Mouse (Mus musculus) embryonic facial prominence, embryonic 13.5 days (tissue): Measurements from ENCODE around the gene Fgd3. TPM values are rescaled to one million over a fixed set of nuclear protein-coding genes. Genes with fewer than 3 reads are reported as not detected.

ENCODE experiments used
- ATAC-seq: fragments of 200-750 bp; cut with Nextera tagmentation; 2 replicates; pipeline ENCODE4 v1.8.0; 2017; ENCODE audit warnings: low read depth; ENCODE audit not compliant: insufficient number of reproducible peaks, insufficient read depth, low FRiP score, low TSS enrichment
- H3K27ac ChIP-seq: fragments of 300-500 bp; sonication (generic); 2 replicates; pipeline ENCODE4 v1.5.1; 2015; ENCODE audit warnings: moderate library complexity, mild to moderate bottlenecking, inconsistent platforms
- H3K27me3 ChIP-seq: fragments of 300-500 bp; sonication (generic); 2 replicates; pipeline ENCODE4 v1.6.1; 2015; ENCODE audit warnings: mild to moderate bottlenecking, inconsistent platforms
- H3K36me3 ChIP-seq: fragments of 300-500 bp; sonication (generic); 2 replicates; pipeline ENCODE4 v1.6.1; 2015; ENCODE audit warnings: mild to moderate bottlenecking, inconsistent platforms
- H3K4me1 ChIP-seq: fragments of 300-500 bp; sonication (generic); 2 replicates; pipeline ENCODE4 v1.6.1; 2015; ENCODE audit warnings: inconsistent platforms
- H3K4me2 ChIP-seq: fragments of 300-500 bp; sonication (generic); 2 replicates; pipeline ENCODE4 v1.6.1; 2015; ENCODE audit warnings: moderate library complexity, mild to moderate bottlenecking, inconsistent platforms
- H3K4me3 ChIP-seq: fragments of 300-500 bp; sonication (generic); 2 replicates; pipeline ENCODE4 v1.5.1; 2015; ENCODE audit warnings: mild to moderate bottlenecking, inconsistent platforms
- H3K9ac ChIP-seq: fragments of 300-500 bp; sonication (generic); 2 replicates; pipeline ENCODE4 v1.6.1; 2015; ENCODE audit warnings: mild to moderate bottlenecking, inconsistent platforms
- H3K9me3 ChIP-seq: fragments of 300-500 bp; sonication (generic); 2 replicates; pipeline ENCODE4 v1.6.1; 2016; ENCODE audit warnings: inconsistent platforms
- WGBS: fragments of 180-500 bp; shearing (Covaris S2); methylation state at CpG from one replicate; pipeline ENCODE4 v1.1.7; 2015; ENCODE audit warnings: mixed read lengths; 5-methylcytosine and 5-hydroxymethylcytosine counted together
- polyA plus RNA-seq: library from polyadenylated mRNA; unstranded; fragments of >200 nt; fragmentation: Nextera tagmentation; extraction: Ambion mirVana; gene quantifications from 2 replicates; pipeline ENCODE4 v1.2.1, GENCODE M21; 2015

Gene Fgd3
- polyA plus RNA-seq, 1 experiment from 2014 or later, result 1.00 TPM

- Histone ChIP-seq H3K4me2 (no peak overlapping the region), H3K36me3 (no peaks in the 10 kb centered on the region), H3K27me3 (peaks cover 39% of the 10 kb centered on the region), H3K4me3 (no peak overlapping the region), H3K9ac (no peak overlapping the region), H3K9me3 (no peaks in the 10 kb centered on the region), H3K4me1 (peaks cover 19% of the 10 kb centered on the region; the same call in 1 of the 2 replicates), H3K27ac (no peak overlapping the region)
- 68% methylated on average over 2 of the region's 2 CpGs for WGBS
- ATAC-seq, result no peak
Observed at GRCm38 (mm10) chr13:49246626-49247025, 73.5 kb downstream of the Fgd3 start.

- Histone ChIP-seq H3K27me3 (peaks cover 39% of the 10 kb centered on the region), H3K27ac (no peak overlapping the region), H3K36me3 (no peaks in the 10 kb centered on the region), H3K4me1 (peaks cover 19% of the 10 kb centered on the region; the same call in 1 of the 2 replicates), H3K9me3 (no peaks in the 10 kb centered on the region), H3K9ac (no peak overlapping the region), H3K4me2 (no peak overlapping the region), H3K4me3 (no peak overlapping the region)
- 63% methylated on average over 3 of the region's 3 CpGs for WGBS
- no peak for ATAC-seq
Observed at GRCm38 (mm10) chr13:49246011-49246410, 74.1 kb downstream of the Fgd3 start.

GRCm38 (mm10) chr13:49245251-49245650, 74.9 kb downstream of the Fgd3 start:
- ATAC-seq, result no peak
- Histone ChIP-seq H3K9me3 (no peaks in the 10 kb centered on the region), H3K4me1 (peaks cover 19% of the 10 kb centered on the region; the same call in 1 of the 2 replicates), H3K27me3 (peaks cover 39% of the 10 kb centered on the region), H3K9ac (no peak overlapping the region), H3K4me3 (no peak overlapping the region), H3K36me3 (no peaks in the 10 kb centered on the region), H3K27ac (no peak overlapping the region), H3K4me2 (no peak overlapping the region)
- WGBS, result 56% methylated on average over 4 of the region's 4 CpGs

- Histone ChIP-seq H3K4me1 (peaks cover 18% of the 10 kb centered on the region; the same call in 1 of the 2 replicates), H3K27me3 (peaks cover 30% of the 10 kb centered on the region), H3K4me3 (no peak overlapping the region), H3K9me3 (no peaks in the 10 kb centered on the region), H3K4me2 (no peak overlapping the region), H3K27ac (no peak overlapping the region), H3K36me3 (no peaks in the 10 kb centered on the region), H3K9ac (no peak overlapping the region)
- 93% methylated on average over 2 of the region's 2 CpGs for WGBS
- ATAC-seq, result no peak
Observed at GRCm38 (mm10) chr13:49243492-49243891, 76.6 kb downstream of the Fgd3 start.

GRCm38 (mm10) chr13:49242321-49243065, 77.6 kb downstream of the Fgd3 start:
- H3K9ac ChIP-seq, result no peak overlapping the region
- H3K36me3 ChIP-seq, result no peaks in the 10 kb centered on the region
- no peak for ATAC-seq
- 63% methylated on average over 9 of the region's 9 CpGs for WGBS
- peaks cover 8% of the 10 kb centered on the region; the same call in 1 of the 2 replicates for H3K4me1 ChIP-seq
- H3K4me3 ChIP-seq, result no peak overlapping the region
- no peak overlapping the region for H3K4me2 ChIP-seq
- no peak overlapping the region for H3K27ac ChIP-seq
- peaks cover 20% of the 10 kb centered on the region for H3K27me3 ChIP-seq
- H3K9me3 ChIP-seq, result no peaks in the 10 kb centered on the region

- Histone ChIP-seq H3K4me1 (no peaks in the 10 kb centered on the region), H3K4me2 (no peak overlapping the region), H3K4me3 (no peak overlapping the region), H3K27me3 (no peaks in the 10 kb centered on the region), H3K9ac (no peak overlapping the region), H3K36me3 (no peaks in the 10 kb centered on the region), H3K9me3 (no peaks in the 10 kb centered on the region), H3K27ac (no peak overlapping the region)
- no peak for ATAC-seq
- 94% methylated on average over 8 of the region's 8 CpGs for WGBS
Observed at GRCm38 (mm10) chr13:49238737-49239136, 81.4 kb downstream of the Fgd3 start.

- Histone ChIP-seq H3K9me3 (no peaks in the 10 kb centered on the region), H3K27me3 (no peaks in the 10 kb centered on the region), H3K9ac (no peak overlapping the region), H3K27ac (no peak overlapping the region), H3K4me2 (no peak overlapping the region), H3K4me3 (no peak overlapping the region), H3K4me1 (no peaks in the 10 kb centered on the region), H3K36me3 (no peaks in the 10 kb centered on the region)
- WGBS, result 85% methylated on average over 8 of the region's 8 CpGs
- ATAC-seq, result 0 out of 2 replicates have a peak, but pooled peaks have one; percentile 26
Observed at GRCm38 (mm10) chr13:49237617-49238016, 82.5 kb downstream of the Fgd3 start.

GRCm38 (mm10) chr13:49234711-49235110, 85.4 kb downstream of the Fgd3 start:
- Histone ChIP-seq H3K9me3 (no peaks in the 10 kb centered on the region), H3K9ac (no peak overlapping the region), H3K4me1 (no peaks in the 10 kb centered on the region), H3K36me3 (no peaks in the 10 kb centered on the region), H3K27ac (no peak overlapping the region), H3K4me2 (no peak overlapping the region), H3K4me3 (no peak overlapping the region), H3K27me3 (no peaks in the 10 kb centered on the region)
- 90% methylated on average over 4 of the region's 4 CpGs for WGBS
- no peak for ATAC-seq

- WGBS, result 85% methylated on average over 8 of the region's 8 CpGs
- no peak overlapping the region for H3K27ac ChIP-seq
- H3K9me3 ChIP-seq, result no peaks in the 10 kb centered on the region
- H3K36me3 ChIP-seq, result no peaks in the 10 kb centered on the region
- ATAC-seq, result no peak
- H3K4me1 ChIP-seq, result no peaks in the 10 kb centered on the region
- no peaks in the 10 kb centered on the region for H3K27me3 ChIP-seq
- no peak overlapping the region for H3K4me2 ChIP-seq
- H3K9ac ChIP-seq, result no peak overlapping the region
- H3K4me3 ChIP-seq, result no peak overlapping the region
Observed at GRCm38 (mm10) chr13:49233792-49234572, 86.1 kb downstream of the Fgd3 start.

- 37% methylated on average over 4 of the region's 4 CpGs for WGBS
- H3K27ac ChIP-seq, result no peak overlapping the region
Observed at GRCm38 (mm10) chr13:49225633-49226032, 94.5 kb downstream of the Fgd3 start.

GRCm38 (mm10) chr13:49225159-49225558, 95.0 kb downstream of the Fgd3 start:
- Histone ChIP-seq H3K9me3 (0 out of 2 replicates have a peak, but pooled peaks cover 3% of the 10 kb centered on the region), H3K36me3 (no peaks in the 10 kb centered on the region), H3K27ac (no peak overlapping the region), H3K27me3 (peaks cover 7% of the 10 kb centered on the region; the same call in 1 of the 2 replicates), H3K9ac (no peak overlapping the region), H3K4me3 (no peak overlapping the region), H3K4me2 (no peak overlapping the region), H3K4me1 (peaks cover 6% of the 10 kb centered on the region)
- no peak for ATAC-seq
- 63% methylated on average over 3 of the region's 3 CpGs for WGBS

More at GRCm38 (mm10) chr13:49225633-49226032, 94.5 kb downstream of the Fgd3 start:
- H3K4me1 ChIP-seq, result peaks cover 6% of the 10 kb centered on the region
- ATAC-seq, result no peak
- H3K27me3 ChIP-seq, result peaks cover 7% of the 10 kb centered on the region; the same call in 1 of the 2 replicates
- no peak overlapping the region for H3K4me2 ChIP-seq
- 0 out of 2 replicates have a peak, but pooled peaks cover 3% of the 10 kb centered on the region for H3K9me3 ChIP-seq
- H3K9ac ChIP-seq, result no peak overlapping the region
- no peaks in the 10 kb centered on the region for H3K36me3 ChIP-seq
- no peak overlapping the region for H3K4me3 ChIP-seq
